Mouse (Mus musculus) neural tube, embryonic 11.5 days (tissue): ENCODE results near the gene Ubr1. TPM values are rescaled to one million over a fixed set of nuclear protein-coding genes. Genes with fewer than 3 reads are reported as not detected.
"Not testable (repeated sequence)": the region's sequence is repeated elsewhere in the genome, so short reads cannot be mapped to it uniquely, and the experiment has no call there.

Experiments
- ATAC-seq: fragments of 200-750 bp; cut with Nextera tagmentation; 2 replicates; pipeline ENCODE4 v1.8.0; 2017; ENCODE audit warnings: moderate number of reproducible peaks, mild to moderate bottlenecking, moderate TSS enrichment, moderate library complexity; ENCODE audit not compliant: insufficient read depth, low FRiP score, low TSS enrichment
- DNase-seq: peaks from one replicate; pipeline ENCODE4 v3.0.0-alpha.2; 2015; ENCODE audit warnings: low spot score
- H3K27ac ChIP-seq: fragments of 300-500 bp; sonication (generic); 2 replicates; pipeline ENCODE4 v1.5.1; 2014; ENCODE audit warnings: low read depth, mild to moderate bottlenecking, low read length
- H3K27me3 ChIP-seq: fragments of 300-500 bp; sonication (generic); 2 replicates; pipeline ENCODE4 v1.6.1; 2014; ENCODE audit warnings: mild to moderate bottlenecking, low read length, mixed read lengths; ENCODE audit not compliant: control insufficient read depth, insufficient read depth
- H3K36me3 ChIP-seq: fragments of 300-500 bp; sonication (generic); 2 replicates; pipeline ENCODE4 v1.6.1; 2014; ENCODE audit warnings: mild to moderate bottlenecking, low read length, moderate library complexity, mixed read lengths; ENCODE audit not compliant: control insufficient read depth, insufficient read depth
- H3K4me1 ChIP-seq: fragments of 300-500 bp; sonication (generic); 2 replicates; pipeline ENCODE4 v1.6.1; 2014; ENCODE audit warnings: low read length, mixed read lengths; ENCODE audit not compliant: control insufficient read depth, insufficient read depth
- H3K4me2 ChIP-seq: fragments of 300-500 bp; sonication (generic); 2 replicates; pipeline ENCODE4 v1.6.1; 2014; ENCODE audit warnings: low read depth, mild to moderate bottlenecking, moderate library complexity
- H3K4me3 ChIP-seq: fragments of 300-500 bp; sonication (generic); 2 replicates; pipeline ENCODE4 v1.5.1; 2014; ENCODE audit warnings: low read depth, low read length
- H3K9ac ChIP-seq: fragments of 300-500 bp; sonication (generic); 2 replicates; pipeline ENCODE4 v1.6.1; 2014; ENCODE audit warnings: mild to moderate bottlenecking, low read length
- H3K9me3 ChIP-seq: fragments of 300-500 bp; sonication (generic); 2 replicates; pipeline ENCODE4 v1.6.1; 2016; ENCODE audit warnings: low read length; ENCODE audit not compliant: control insufficient read depth
- WGBS: fragments of 180-500 bp; shearing (Covaris S2); extraction: QIAGEN DNeasy Blood & Tissue Kit; methylation state at CpG from one replicate; pipeline ENCODE4 v1.1.7; 2014; 5-methylcytosine and 5-hydroxymethylcytosine counted together
- polyA plus RNA-seq: library from polyadenylated mRNA; unstranded; fragments of >200 nt; fragmentation: Nextera tagmentation; extraction: Ambion mirVana; gene quantifications from 2 replicates; pipeline ENCODE4 v1.2.1, GENCODE M21; 2014

Ubr1 gene
- polyA plus RNA-seq, 1 experiment from 2014 or later: 25.7 TPM

GRCm38 (mm10) chr2:120979819-120980218, 9.3 kb upstream of the Ubr1 start:
- ATAC-seq (no peak), DNase-seq (no peak)
- H3K9ac ChIP-seq: no peak overlapping the region
- H3K27me3 ChIP-seq: no peaks in the 10 kb centered on the region
- no peaks in the 10 kb centered on the region for H3K36me3 ChIP-seq
- H3K4me2 ChIP-seq: no peak overlapping the region
- H3K9me3 ChIP-seq: no peaks in the 10 kb centered on the region
- no peaks in the 10 kb centered on the region for H3K4me1 ChIP-seq
- H3K4me3 ChIP-seq: no peak overlapping the region
- H3K27ac ChIP-seq: no peak overlapping the region
- 97% methylated on average over 1 of the region's 1 CpGs for WGBS

GRCm38 (mm10) chr2:120978693-120979037, 8.2 kb upstream of the Ubr1 start:
- no peak overlapping the region for H3K27ac ChIP-seq
- no peak overlapping the region for H3K4me3 ChIP-seq
- 76% methylated on average over 2 of the region's 2 CpGs for WGBS
- DNase-seq (no peak), ATAC-seq (no peak)
- no peak overlapping the region for H3K9ac ChIP-seq
- no peak overlapping the region for H3K4me2 ChIP-seq
- H3K9me3 ChIP-seq: no peaks in the 10 kb centered on the region
- H3K36me3 ChIP-seq: no peaks in the 10 kb centered on the region
- H3K27me3 ChIP-seq: no peaks in the 10 kb centered on the region
- H3K4me1 ChIP-seq: no peaks in the 10 kb centered on the region

- ATAC-seq (no peak), DNase-seq (no peak)
- H3K4me2 ChIP-seq: peak overlapping the region; percentile 97
- H3K4me3 ChIP-seq: peak overlapping the region; percentile 73
- H3K4me1 ChIP-seq: no peaks in the 10 kb centered on the region
- H3K36me3 ChIP-seq: no peaks in the 10 kb centered on the region
- 86% methylated on average over 8 of the region's 8 CpGs for WGBS
- H3K9ac ChIP-seq: peak overlapping the region; percentile 89
- H3K27ac ChIP-seq: no peak overlapping the region
- no peaks in the 10 kb centered on the region for H3K27me3 ChIP-seq
- H3K9me3 ChIP-seq: no peaks in the 10 kb centered on the region
These were observed 7.6 kb upstream of the Ubr1 start for GRCm38 (mm10) chr2:120977926-120978692.

GRCm38 (mm10) chr2:120976990-120977925, 6.7 kb upstream of the Ubr1 start, which contains the start of gene Tmem62:
Tmem62 (plus strand) TSS chr2:120977017.
- no peaks in the 10 kb centered on the region for H3K4me1 ChIP-seq
- peak within 1 kb of the TSS; percentile 89 for H3K9ac ChIP-seq
- no peaks in the 10 kb centered on the region for H3K36me3 ChIP-seq
- H3K9me3 ChIP-seq: no peaks in the 10 kb centered on the region
- no peaks in the 10 kb centered on the region for H3K27me3 ChIP-seq
- DNase-seq (peak; percentile 70), ATAC-seq (peak; percentile 77)
- 1% methylated on average over 59 of the region's 71 CpGs for WGBS
- peak within 1 kb of the TSS; percentile 97 for H3K4me2 ChIP-seq
- peak within 1 kb of the TSS; percentile 67; the same call in 1 of the 2 replicates for H3K27ac ChIP-seq
- peak within 1 kb of the TSS; percentile 73 for H3K4me3 ChIP-seq

- no peak overlapping the region for H3K4me3 ChIP-seq
- H3K4me1 ChIP-seq: no peaks in the 10 kb centered on the region
- H3K9me3 ChIP-seq: no peaks in the 10 kb centered on the region
- DNase-seq (no peak), ATAC-seq (no peak)
- no peaks in the 10 kb centered on the region for H3K27me3 ChIP-seq
- H3K36me3 ChIP-seq: no peaks in the 10 kb centered on the region
- no peak overlapping the region for H3K4me2 ChIP-seq
- no peak overlapping the region for H3K9ac ChIP-seq
- 49% methylated on average over 4 of the region's 4 CpGs for WGBS
- no peak overlapping the region for H3K27ac ChIP-seq
These were observed 5.8 kb upstream of the Ubr1 start for GRCm38 (mm10) chr2:120976308-120976707.

- Histone ChIP-seq H3K4me3 (no peak overlapping the region), H3K27me3 (no peaks in the 10 kb centered on the region), H3K27ac (no peak overlapping the region), H3K9me3 (no peaks in the 10 kb centered on the region), H3K9ac (no peak overlapping the region), H3K4me1 (peaks cover 2% of the 10 kb centered on the region; the same call in 1 of the 2 replicates), H3K36me3 (no peaks in the 10 kb centered on the region), H3K4me2 (no peak overlapping the region)
- DNase-seq (no peak), ATAC-seq (no peak)
- WGBS: 23% methylated on average over 5 of the region's 5 CpGs
These were observed 2.4 kb upstream of the Ubr1 start for GRCm38 (mm10) chr2:120972964-120973363.

GRCm38 (mm10) chr2:120972257-120972656, 1.7 kb upstream of the Ubr1 start:
- not testable (repeated sequence) for H3K9ac ChIP-seq, H3K27me3 ChIP-seq, H3K9me3 ChIP-seq, DNase-seq, H3K4me1 ChIP-seq, H3K36me3 ChIP-seq, ATAC-seq, H3K4me3 ChIP-seq, H3K4me2 ChIP-seq, H3K27ac ChIP-seq
- WGBS: 93% methylated on average over 8 of the region's 8 CpGs

GRCm38 (mm10) chr2:120971766-120972165, 1.3 kb upstream of the Ubr1 start:
- 88% methylated on average over 4 of the region's 4 CpGs for WGBS
- ATAC-seq (no peak), DNase-seq (no peak)
- Histone ChIP-seq H3K9me3 (no peaks in the 10 kb centered on the region), H3K9ac (no peak overlapping the region), H3K4me2 (no peak overlapping the region), H3K27ac (no peak overlapping the region), H3K36me3 (no peaks in the 10 kb centered on the region), H3K4me3 (no peak overlapping the region), H3K27me3 (no peaks in the 10 kb centered on the region), H3K4me1 (peaks cover 2% of the 10 kb centered on the region; the same call in 1 of the 2 replicates)
